Mouse (Mus musculus) stomach, adult 2 months (tissue): ENCODE results near the gene Spop. TPM values are rescaled to one million over a fixed set of nuclear protein-coding genes. Genes with fewer than 3 reads are reported as not detected.

Experiments used
- polyA plus RNA-seq: library from polyadenylated mRNA; depleted of rRNA; stranded (reverse); fragments of >200 nt; gene quantifications from 2 replicates; pipeline ENCODE4 v1.2.3, GENCODE M21; 2012; rRNA removed

Gene Spop
- 16.3 and 17.3 TPM in 2 replicates for polyA plus RNA-seq

GRCm38 (mm10) chr11:95413641-95414535 lies at the start of gene Spop:
TSS of gene Spop (plus strand) at chr11:95414080.

GRCm38 (mm10) chr11:95384319-95384972 lies 29.4 kb upstream of the Spop start, which contains the start of gene Slc35b1:
TSS of gene Slc35b1 (plus strand) at chr11:95384692.

GRCm38 (mm10) chr11:95514298-95514861 lies 100.5 kb downstream of the Spop start, which contains the start of gene Nxph3:
TSS of gene Nxph3 (minus strand) at chr11:95514570.

Other genes starting within 250 kb of the Spop start
- gene Tac4, start 152.6 kb upstream of the Spop start, polyA plus RNA-seq = 0.32 and 0.34 TPM in 2 replicates
- gene Kat7, start 103.8 kb upstream of the Spop start, polyA plus RNA-seq = 10.7 and 11.6 TPM in 2 replicates
- gene Fam117a, start 77.1 kb upstream of the Spop start, polyA plus RNA-seq = 18.2 and 21.7 TPM in 2 replicates
- gene Slc35b1, start 29.4 kb upstream of the Spop start, polyA plus RNA-seq = 43.9 and 48.3 TPM in 2 replicates
- gene Nxph3, start 100.5 kb downstream of the Spop start, polyA plus RNA-seq = 1.6 and 2.4 TPM in 2 replicates
- gene Ngfr, start 173.7 kb downstream of the Spop start, polyA plus RNA-seq = 3.1 and 3.4 TPM in 2 replicates